Comparison of ENCODE assay signal across 19 mouse cellular contexts in genomic region chr12:17536222-17536621, GRCm38 (mm10).
"Had no signal": no experiment of that assay in that cellular context is flagged by ENCODE, and none has a peak within 500 bp of the region (broad histone marks: within the 10 kb centered on the region; RNA-seq: fewer than 3 reads in every experiment).

No protein-coding gene starts in this region.

- DNase-seq: lung, adult 18-20 months; lung, embryonic 14.5 days; lung, postnatal 10 days; lung, postnatal 4 days; midbrain, embryonic 14.5 days; retina, postnatal 1 day; right cerebral cortex, adult 18-20 months; right cerebral cortex, postnatal 25 days; right cerebral cortex, postnatal 4 days; spleen, adult 18-20 months; thymus, adult 18-20 months; thymus, postnatal 14 days; thymus, postnatal 36 days had no signal

- H3K4me1 ChIP-seq: midbrain, embryonic 10.5 days; midbrain, embryonic 12.5 days; neural tube, embryonic 13.5 days; neural tube, embryonic 15.5 days had no signal

- H3K27ac ChIP-seq: midbrain, embryonic 10.5 days; midbrain, embryonic 12.5 days; neural tube, embryonic 13.5 days; neural tube, embryonic 15.5 days had no signal

- ATAC-seq: midbrain, embryonic 16.5 days had no signal

- H3K27me3 ChIP-seq: midbrain, embryonic 12.5 days; neural tube, embryonic 13.5 days had no signal

- H3K36me3 ChIP-seq: midbrain, embryonic 10.5 days; midbrain, embryonic 12.5 days; neural tube, embryonic 13.5 days; neural tube, embryonic 15.5 days had no signal

- H3K4me3 ChIP-seq: midbrain, embryonic 10.5 days; midbrain, embryonic 12.5 days; myocyte; neural tube, embryonic 13.5 days; neural tube, embryonic 15.5 days had no signal

- H3K9ac ChIP-seq: lung, embryonic 14.5 days; midbrain, embryonic 12.5 days; neural tube, embryonic 13.5 days; neural tube, embryonic 15.5 days had no signal

- H3K9me3 ChIP-seq: midbrain, embryonic 10.5 days; midbrain, embryonic 12.5 days; neural tube, embryonic 13.5 days; neural tube, embryonic 15.5 days had no signal

- H3K4me2 ChIP-seq: lung, embryonic 14.5 days; midbrain, embryonic 12.5 days; neural tube, embryonic 13.5 days; neural tube, embryonic 15.5 days had no signal
